ENCODE assay signal across 12 mouse cellular contexts in the genomic region with DNA sequence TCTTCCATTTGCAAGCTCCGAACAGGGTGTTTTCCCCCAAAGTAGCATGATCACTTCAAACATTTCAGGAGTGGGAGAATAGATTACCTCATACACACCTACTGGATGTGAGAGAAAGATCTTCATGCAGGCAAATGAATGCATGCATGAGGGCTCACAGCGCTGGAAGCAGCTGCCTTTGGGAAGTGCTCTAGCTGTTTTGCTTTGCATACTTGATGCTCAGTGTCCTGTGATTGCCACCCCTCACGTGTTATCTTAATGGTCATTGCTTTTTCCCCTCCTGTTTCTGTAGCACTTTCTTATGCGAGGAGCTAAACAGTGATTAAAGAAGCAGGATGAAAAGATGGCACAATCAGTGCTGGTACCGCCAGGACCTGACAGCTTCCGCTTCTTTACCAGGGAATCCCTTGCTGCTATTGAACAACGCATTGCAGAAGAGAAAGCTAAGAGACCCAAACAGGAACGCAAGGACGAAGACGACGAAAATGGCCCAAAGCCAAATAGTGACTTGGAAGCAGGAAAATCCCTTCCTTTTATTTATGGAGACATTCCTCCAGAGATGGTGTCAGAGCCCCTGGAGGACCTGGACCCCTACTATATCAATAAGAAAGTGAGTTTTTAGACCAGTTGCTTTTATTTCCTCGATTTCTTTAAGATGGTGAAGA. TPM values are rescaled to one million over a fixed set of nuclear protein-coding genes. Genes with fewer than 3 reads are reported as not detected.
DNase-seq lines count a peak whose midpoint lies in the region; ATAC-seq and TF ChIP-seq lines count a peak whose summit lies in the region.
"Had no signal": no experiment of that assay in that cellular context is flagged by ENCODE, and none has a peak within 500 bp of the region (broad histone marks: within the 10 kb centered on the region; RNA-seq: fewer than 3 reads in every experiment).

No protein-coding gene starts in this region.

- no peaks in the 10 kb centered on the region for H3K27me3 ChIP-seq in hindbrain, embryonic 14.5 days (ENCODE audit: control insufficient read depth, insufficient read depth, low read length)
- no peaks in the 10 kb centered on the region for H3K27me3 ChIP-seq in hindbrain, embryonic 10.5 days (ENCODE audit: insufficient read depth, poor library complexity, severe bottlenecking)
- H3K27me3 ChIP-seq in midbrain, postnatal 0 days (ENCODE audit: insufficient read depth, low read length), result no peaks in the 10 kb centered on the region
- H3K27me3 ChIP-seq: liver, embryonic 13.5 days had no signal

- ATAC-seq in hindbrain, embryonic 14.5 days (ENCODE audit: low FRiP score), result no peak
- ATAC-seq in midbrain, postnatal 0 days (ENCODE audit: low FRiP score), result no peak

- H3K9me3 ChIP-seq in hindbrain, embryonic 14.5 days (ENCODE audit: control insufficient read depth, low read length), result no peaks in the 10 kb centered on the region
- H3K9me3 ChIP-seq in hindbrain, embryonic 10.5 days, result no peaks in the 10 kb centered on the region
- H3K9me3 ChIP-seq in midbrain, postnatal 0 days (ENCODE audit: low read length), result no peaks in the 10 kb centered on the region
- H3K9me3 ChIP-seq: liver, embryonic 13.5 days had no signal

- WGBS in hindbrain, embryonic 14.5 days, result 63% methylated on average over 12 of the region's 12 CpGs
- WGBS in hindbrain, embryonic 10.5 days, result 70% methylated on average over 12 of the region's 12 CpGs
- 42% methylated on average over 12 of the region's 12 CpGs for WGBS in midbrain, postnatal 0 days

- no peak overlapping the region for H3K4me3 ChIP-seq in hindbrain, embryonic 14.5 days (replicated peaks; ENCODE audit: low read length)
- H3K4me3 ChIP-seq in hindbrain, embryonic 10.5 days, result no peak overlapping the region
- peak overlapping the region; percentile 51 for H3K4me3 ChIP-seq in midbrain, postnatal 0 days (ENCODE audit: low read depth, low read length)
- H3K4me3 ChIP-seq: liver, embryonic 13.5 days had no signal

- no peaks in the 10 kb centered on the region for H3K36me3 ChIP-seq in hindbrain, embryonic 14.5 days (replicated peaks; ENCODE audit: control insufficient read depth, insufficient read depth)
- H3K36me3 ChIP-seq in hindbrain, embryonic 10.5 days, result no peaks in the 10 kb centered on the region
- H3K36me3 ChIP-seq in midbrain, postnatal 0 days (ENCODE audit: insufficient read depth, low read length), result no peaks in the 10 kb centered on the region
- H3K36me3 ChIP-seq: liver, embryonic 13.5 days had no signal

- H3K27ac ChIP-seq in hindbrain, embryonic 14.5 days, result no peak overlapping the region
- no peak overlapping the region for H3K27ac ChIP-seq in hindbrain, embryonic 10.5 days
- H3K27ac ChIP-seq in midbrain, postnatal 0 days (ENCODE audit: low read depth, low read length), result peak overlapping the region; percentile 84
- H3K27ac ChIP-seq: liver, embryonic 13.5 days had no signal

- H3K4me2 ChIP-seq in hindbrain, embryonic 14.5 days (replicated peaks), result peak overlapping the region; percentile 64
- peak overlapping the region; percentile 57 for H3K4me2 ChIP-seq in midbrain, postnatal 0 days (ENCODE audit: low read depth, low read length, poor library complexity, severe bottlenecking)
- H3K4me2 ChIP-seq: liver, embryonic 13.5 days had no signal

- TF ChIP-seq CTCF in midbrain, postnatal 0 days (IDR thresholded peaks at IDR 0.05), result no peak

- peaks cover 11% of the 10 kb centered on the region for H3K4me1 ChIP-seq in hindbrain, embryonic 14.5 days (replicated peaks; ENCODE audit: control insufficient read depth, insufficient read depth, low read length)
- peaks cover 7% of the 10 kb centered on the region; the same call in 1 of the 2 replicates for H3K4me1 ChIP-seq in hindbrain, embryonic 10.5 days (replicated peaks)
- no peaks in the 10 kb centered on the region for H3K4me1 ChIP-seq in midbrain, postnatal 0 days (ENCODE audit: insufficient read depth, low read length)
- H3K4me1 ChIP-seq: liver, embryonic 13.5 days had no signal

- peak overlapping the region; percentile 76 for H3K9ac ChIP-seq in hindbrain, embryonic 14.5 days
- peak overlapping the region; percentile 30; the same call in 1 of the 2 replicates for H3K9ac ChIP-seq in midbrain, postnatal 0 days (replicated peaks; ENCODE audit: low read length, poor library complexity, severe bottlenecking)
- H3K9ac ChIP-seq: liver, embryonic 13.5 days had no signal

- no peak for DNase-seq in hindbrain, embryonic 14.5 days (ENCODE audit: low spot score)
- DNase-seq in hindbrain, embryonic 10.5 days (ENCODE audit: low spot score), result no peak
- DNase-seq in retina, postnatal 1 day, result peak; percentile 23
- no peak for DNase-seq in retina, embryonic 14.5 days (ENCODE audit: low spot score)
- DNase-seq in cerebellum, postnatal 14 days, result peak; percentile 43 to 47
- peak; percentile 27 for DNase-seq in midbrain, postnatal 0 days (ENCODE audit: low spot score)
- DNase-seq in spleen, postnatal 36 days (ENCODE audit: low spot score in 2 of 2), result no peak
- no peak for DNase-seq in lung, postnatal 36 days
- DNase-seq: embryo, embryonic 11 days; gastrocnemius, postnatal 25 days; liver, embryonic 13.5 days; lung, postnatal 14 days had no signal

RNA-seq across cellular contexts. Expression of gene Scn2a, which starts 49.7 kb away (rescaled TPM):
- polyA plus RNA-seq in hindbrain, embryonic 14.5 days (2014; fragmentation: Nextera tagmentation; extraction: Ambion mirVana), result 60.6 and 64.0 TPM in 2 replicates
- 3.6 and 7.5 TPM in 2 replicates for polyA plus RNA-seq in hindbrain, embryonic 10.5 days (2016; fragmentation: Nextera tagmentation; extraction: Ambion mirVana)
- 105 and 143 TPM in 2 replicates for total RNA-seq in midbrain, postnatal 0 days (2014; rRNA removed)
- polyA plus RNA-seq in midbrain, postnatal 0 days (2015; fragmentation: Nextera tagmentation; extraction: Ambion mirVana), result 58.8 and 65.6 TPM in 2 replicates

Comparison
In these comparisons a context has a peak if more than half of its experiments do, and no peak if none do; other contexts are left out.
1. DNase-seq: peak in retina, postnatal 1 day (single experiment), cerebellum, postnatal 14 days (2 of 2) and midbrain, postnatal 0 days (single experiment); none in hindbrain, embryonic 14.5 days (single experiment), hindbrain, embryonic 10.5 days (single experiment), retina, embryonic 14.5 days (single experiment), spleen, postnatal 36 days (0 of 2) and lung, postnatal 36 days (single experiment).